Mouse (Mus musculus) frontal cortex, postnatal 36 days (tissue): ENCODE results near the gene Snrpc.

ENCODE experiments used
- DNase-seq, 2 experiments: peaks; one replicate each; pipeline ENCODE4 v3.0.0; 2022; ENCODE audit warnings: low spot score in 2 of 2

Gene Snrpc

GRCm38 (mm10) chr17:27819521-27819970, 18.4 kb upstream of the Snrpc start:
- DNase-seq = peak in 1 of 2 experiments; percentile 35

GRCm38 (mm10) chr17:27819971-27820567, 17.9 kb upstream of the Snrpc start:
- peak; percentile 51 to 52 for DNase-seq

GRCm38 (mm10) chr17:27820568-27821406, 17.2 kb upstream of the Snrpc start, which contains the start of gene D17Wsu92e:
Gene D17Wsu92e, minus strand, starts transcription at chr17:27820648.
- peak; percentile 97 to 98 for DNase-seq

- no peak for DNase-seq
Measured at GRCm38 (mm10) chr17:27821407-27822338, 16.3 kb upstream of the Snrpc start.

- no peak for DNase-seq
Measured at GRCm38 (mm10) chr17:27823142-27823905, 14.6 kb upstream of the Snrpc start.

- DNase-seq = no peak
Measured at GRCm38 (mm10) chr17:27824941-27825340, 13.0 kb upstream of the Snrpc start.

GRCm38 (mm10) chr17:27825539-27825938, 12.4 kb upstream of the Snrpc start:
- no peak for DNase-seq

GRCm38 (mm10) chr17:27825984-27826905, 11.7 kb upstream of the Snrpc start:
- peak; percentile 18 to 28 for DNase-seq

GRCm38 (mm10) chr17:27826908-27827383, 11.0 kb upstream of the Snrpc start:
- no peak for DNase-seq

GRCm38 (mm10) chr17:27827511-27827910, 10.4 kb upstream of the Snrpc start:
- DNase-seq = no peak

- no peak for DNase-seq
Measured at GRCm38 (mm10) chr17:27830411-27830810, 7.5 kb upstream of the Snrpc start.

- peak; percentile 97 to 98 for DNase-seq
Measured at GRCm38 (mm10) chr17:27839469-27840252, 1.7 kb downstream of the Snrpc start.

GRCm38 (mm10) chr17:27848351-27848750, 10.4 kb downstream of the Snrpc start:
- no peak for DNase-seq

GRCm38 (mm10) chr17:27851076-27851475, 13.1 kb downstream of the Snrpc start:
- no peak for DNase-seq

- peak; percentile 77 to 80 for DNase-seq
Measured at GRCm38 (mm10) chr17:27856265-27856797, 18.4 kb downstream of the Snrpc start, which contains the start of gene Uhrf1bp1. Gene Uhrf1bp1, plus strand, starts transcription at chr17:27856441.

- peak; percentile 27 to 30 for DNase-seq
Measured at GRCm38 (mm10) chr17:27856798-27857648, 19.1 kb downstream of the Snrpc start.

GRCm38 (mm10) chr17:27857649-27858475, 19.9 kb downstream of the Snrpc start:
- DNase-seq = no peak
